Mouse (Mus musculus): ENCODE data around the gene Mslnl. TPM values are rescaled to one million over a fixed set of nuclear protein-coding genes. Genes with fewer than 3 reads are reported as not detected.

Gene Mslnl
- total RNA-seq (2021) = under 1 TPM; 0.45 to 0.47 TPM
- long read RNA-seq, experiment 1, partial matches to known transcripts = 0 of 1 reads
- long read RNA-seq, experiment 1, other reads (novel, unspliced or antisense) = 1 of 1 reads
- long read RNA-seq, experiment 2 = 0 reads

- TF ChIP-seq CTCF (IDR thresholded peaks at IDR 0.05) = no peak
Measured at GRCm38 (mm10) chr17:25735745-25736144, at the start of gene Mslnl. Mslnl (plus strand) TSS chr17:25736042.

GRCm38 (mm10) chr17:25686323-25686722 is 49.5 kb upstream of the Mslnl start:
- intact Hi-C loops (cut with DNase I) = loop anchor here (10.0 kb wide), 1 partner anchor 372 kb away; the partner anchor contains the start of gene Prss29
- Histone ChIP-seq H3K4me3 (no peak overlapping the region), H3K27ac (no peak overlapping the region)
- peak; percentile 31 for TF ChIP-seq CTCF (IDR thresholded peaks at IDR 0.05)
- no peak for DNase-seq (ENCODE audit: extremely low spot score in 1 of 2, low spot score in 2 of 2)

More at GRCm38 (mm10) chr17:25735745-25736144, at the start of gene Mslnl:
- intact Hi-C loops (cut with DNase I) = no loop called here
- no peak for DNase-seq (ENCODE audit: extremely low spot score in 1 of 2, low spot score in 2 of 2)
- Histone ChIP-seq H3K27ac (no peak within 1 kb of the TSS), H3K4me3 (no peak within 1 kb of the TSS)

DNA sequence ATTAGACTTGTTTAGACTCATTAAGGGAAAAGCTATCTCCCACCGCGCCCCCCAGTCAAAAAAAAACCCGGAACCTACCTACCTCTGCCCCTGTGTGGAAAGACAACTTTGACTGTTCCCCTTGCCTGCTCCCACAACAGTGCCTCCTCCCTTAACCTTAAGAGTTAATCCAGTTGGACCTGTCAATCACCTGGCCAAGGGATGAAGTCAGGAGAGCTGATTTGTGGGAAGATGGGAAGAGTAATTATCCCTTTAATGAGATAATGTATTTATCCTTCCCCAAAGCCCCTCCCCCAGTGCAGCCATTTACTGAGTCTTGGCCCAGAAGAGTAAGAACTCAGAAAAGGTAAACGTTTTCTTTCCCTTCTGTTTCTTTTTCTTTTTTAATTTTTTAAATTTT is 46.9 kb upstream of the Mslnl start:
- no peak for TF ChIP-seq CTCF (IDR thresholded peaks at IDR 0.05)
- intact Hi-C loops (cut with DNase I) = loop anchor here (10.0 kb wide), 1 partner anchor 374 kb away; the partner anchor contains the start of gene Prss29
- Histone ChIP-seq H3K27ac (no peak overlapping the region), H3K4me3 (no peak overlapping the region)
- no peak for DNase-seq (ENCODE audit: extremely low spot score in 1 of 2, low spot score in 2 of 2)

DNA sequence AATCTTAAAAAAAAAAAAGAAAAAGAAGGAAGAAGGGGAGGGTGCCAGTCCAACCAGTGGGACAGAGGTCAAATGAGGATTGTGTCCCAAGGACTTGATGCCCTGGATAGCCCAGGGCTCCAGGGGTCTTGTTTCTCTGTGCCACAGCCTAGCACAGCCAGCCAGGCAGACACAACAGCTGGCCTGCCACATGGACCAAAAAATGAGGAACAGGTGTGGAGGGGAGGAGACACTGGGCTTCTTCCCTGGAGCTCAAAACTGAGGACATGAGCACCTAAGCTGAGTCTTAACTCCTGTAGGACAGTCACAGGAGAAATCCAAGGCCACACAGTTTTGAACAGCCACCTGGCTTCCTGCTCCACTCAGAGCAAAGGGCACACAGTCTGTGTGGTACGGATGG is 39.6 kb upstream of the Mslnl start:
- intact Hi-C loops (cut with DNase I) = no loop called here

DNA sequence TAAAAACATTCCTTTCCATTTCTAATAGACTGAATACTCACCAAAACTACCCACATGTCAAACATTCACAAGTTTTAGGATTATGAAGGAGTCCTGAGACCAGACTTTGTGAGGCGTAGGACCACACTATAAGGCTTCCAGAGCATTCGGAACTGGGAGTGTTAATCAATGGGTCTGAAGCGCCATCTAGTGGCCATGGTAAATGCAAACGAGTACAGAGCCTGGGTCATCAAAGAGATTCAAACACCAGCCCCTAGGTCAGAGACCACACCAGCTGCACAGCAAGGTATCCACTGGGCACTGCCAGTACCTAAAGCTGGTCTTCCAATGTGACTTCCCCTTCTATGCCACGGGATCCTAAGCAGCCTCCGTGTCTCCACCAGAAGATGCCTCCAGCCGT is 37.4 kb upstream of the Mslnl start:
- peak; percentile 91 for TF ChIP-seq CTCF (IDR thresholded peaks at IDR 0.05)
- DNase-seq (ENCODE audit: extremely low spot score in 1 of 2, low spot score in 2 of 2) = peak; percentile 79 to 85
- intact Hi-C loops (cut with DNase I) = loop anchor here (1.0 to 2.0 kb wide), 4 partner anchors 48 to 222 kb away; partner anchors contain the start of gene Sox8
- H3K27ac ChIP-seq = no peak overlapping the region
- no peak overlapping the region for H3K4me3 ChIP-seq

More for the DNA sequence above, 39.6 kb upstream of the Mslnl start:
- H3K4me3 ChIP-seq = no peak overlapping the region
- no peak overlapping the region for H3K27ac ChIP-seq
- TF ChIP-seq CTCF (IDR thresholded peaks at IDR 0.05) = no peak
- no peak for DNase-seq (ENCODE audit: extremely low spot score in 1 of 2, low spot score in 2 of 2)

GRCm38 (mm10) chr17:25700863-25701496 is 34.9 kb upstream of the Mslnl start:
- no peak overlapping the region for H3K4me3 ChIP-seq
- intact Hi-C loops (cut with DNase I) = loop anchor here (5.0 kb wide), 1 partner anchor 304 kb away; no protein-coding TSS in a partner anchor
- peak; percentile 26 for TF ChIP-seq CTCF (IDR thresholded peaks at IDR 0.05)
- H3K27ac ChIP-seq = no peak overlapping the region
- no peak for DNase-seq (ENCODE audit: extremely low spot score in 1 of 2, low spot score in 2 of 2)

DNA sequence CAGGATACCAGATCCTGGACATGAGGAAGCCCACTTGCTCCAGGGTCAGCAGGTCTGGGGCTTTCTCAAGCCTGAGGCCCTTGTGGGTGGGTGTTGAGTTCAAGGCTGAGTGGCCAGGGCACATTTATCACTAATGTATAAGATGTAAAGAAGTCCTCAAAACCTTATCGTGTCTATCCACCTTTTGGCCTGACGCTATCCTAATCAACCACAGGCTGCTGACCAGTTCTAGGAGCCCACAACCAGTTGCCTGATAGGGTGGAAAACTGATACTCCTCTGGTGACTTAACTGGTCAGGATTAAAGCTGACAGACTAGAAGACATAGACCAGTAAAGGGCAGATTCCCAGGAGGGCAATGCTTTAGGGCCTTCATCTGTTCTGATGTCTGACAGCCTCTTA is 25.8 kb upstream of the Mslnl start:
- Histone ChIP-seq H3K27ac (no peak overlapping the region), H3K4me3 (no peak overlapping the region)
- TF ChIP-seq CTCF (IDR thresholded peaks at IDR 0.05) = no peak
- no peak for DNase-seq (ENCODE audit: extremely low spot score in 1 of 2, low spot score in 2 of 2)
- intact Hi-C loops (cut with DNase I) = no loop called here

- no peak for DNase-seq (ENCODE audit: extremely low spot score in 1 of 2, low spot score in 2 of 2)
- H3K4me3 ChIP-seq = no peak overlapping the region
- intact Hi-C loops (cut with DNase I) = no loop called here
- no peak for TF ChIP-seq CTCF (IDR thresholded peaks at IDR 0.05)
- H3K27ac ChIP-seq = no peak overlapping the region
Measured at GRCm38 (mm10) chr17:25711136-25711535, 24.7 kb upstream of the Mslnl start.

DNA sequence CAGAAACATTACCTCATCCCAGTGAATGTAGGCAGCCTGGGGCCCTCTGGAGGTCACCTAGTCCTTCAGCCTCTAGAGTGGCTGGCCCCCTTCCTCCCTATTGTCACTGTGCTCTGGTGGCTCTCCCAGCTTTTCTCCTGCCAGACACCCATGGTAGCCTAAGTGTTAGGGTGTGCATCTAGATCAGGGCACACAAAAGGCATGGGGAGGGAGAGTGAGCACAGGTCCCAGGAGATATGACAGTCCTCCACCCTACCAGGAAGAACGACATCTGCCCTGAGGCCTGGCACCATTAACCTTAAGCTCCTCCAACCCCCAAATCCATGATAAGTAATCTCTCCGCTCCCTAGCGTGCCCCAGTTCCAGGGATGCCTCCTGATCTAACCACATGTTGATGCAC is 20.2 kb upstream of the Mslnl start:
- no peak overlapping the region for H3K27ac ChIP-seq
- intact Hi-C loops (cut with DNase I) = no loop called here
- no peak for DNase-seq (ENCODE audit: extremely low spot score in 1 of 2, low spot score in 2 of 2)
- H3K4me3 ChIP-seq = no peak overlapping the region
- TF ChIP-seq CTCF (IDR thresholded peaks at IDR 0.05) = no peak

- Histone ChIP-seq H3K27ac (no peak overlapping the region), H3K4me3 (no peak overlapping the region)
- intact Hi-C loops (cut with DNase I) = no loop called here
- no peak for TF ChIP-seq CTCF (IDR thresholded peaks at IDR 0.05)
- DNase-seq (ENCODE audit: extremely low spot score in 1 of 2, low spot score in 2 of 2) = no peak
Measured at GRCm38 (mm10) chr17:25716130-25716529, 19.7 kb upstream of the Mslnl start.

- intact Hi-C loops (cut with DNase I) = no loop called here
- no peak for TF ChIP-seq CTCF (IDR thresholded peaks at IDR 0.05)
- Histone ChIP-seq H3K27ac (peak within 1 kb of the TSS; percentile 89), H3K4me3 (peak within 1 kb of the TSS; percentile 70)
- DNase-seq (ENCODE audit: extremely low spot score in 1 of 2, low spot score in 2 of 2) = peak in 1 of 2 experiments; percentile 61
Measured at GRCm38 (mm10) chr17:25716711-25717637, 18.9 kb upstream of the Mslnl start, which contains the start of gene Gng13. Gng13 (plus strand) TSS chr17:25717171.

GRCm38 (mm10) chr17:25717691-25718090 is 18.2 kb upstream of the Mslnl start:
- Histone ChIP-seq H3K27ac (peak overlapping the region; percentile 89), H3K4me3 (peak overlapping the region; percentile 70)
- intact Hi-C loops (cut with DNase I) = no loop called here
- TF ChIP-seq CTCF (IDR thresholded peaks at IDR 0.05) = no peak
- DNase-seq (ENCODE audit: extremely low spot score in 1 of 2, low spot score in 2 of 2) = no peak
